Mouse (Mus musculus) left cerebral cortex, postnatal 14 days (tissue): Measurements from ENCODE around the gene Prl3a1. TPM values are rescaled to one million over a fixed set of nuclear protein-coding genes. Genes with fewer than 3 reads are reported as not detected.

Experiments
- DNase-seq, 2 experiments: peaks; one replicate each; pipeline ENCODE4 v3.0.0; 2021 to 2022; ENCODE audit warnings: low spot score in 2 of 2, mixed read lengths in 1 of 2
- intact Hi-C: fragments of 180-260 bp; cut with DNase I; formaldehyde crosslinking; loops from one replicate; pipeline ENCODE4 v1.15.1; 2025
- long read RNA-seq, 2 experiments: library from polyadenylated mRNA; stranded (forward); transcript quantifications; one replicate each; pipeline ENCODE4 v2.0.0; 2021
- total RNA-seq, 2 experiments: library from RNA; stranded (reverse); gene quantifications; 2 replicates each; pipeline ENCODE4 v1.2.3; 2021

Gene Prl3a1
- not detected for total RNA-seq
- long read RNA-seq, experiment 1: 0 reads
- long read RNA-seq, experiment 2: 0 reads

DNA sequence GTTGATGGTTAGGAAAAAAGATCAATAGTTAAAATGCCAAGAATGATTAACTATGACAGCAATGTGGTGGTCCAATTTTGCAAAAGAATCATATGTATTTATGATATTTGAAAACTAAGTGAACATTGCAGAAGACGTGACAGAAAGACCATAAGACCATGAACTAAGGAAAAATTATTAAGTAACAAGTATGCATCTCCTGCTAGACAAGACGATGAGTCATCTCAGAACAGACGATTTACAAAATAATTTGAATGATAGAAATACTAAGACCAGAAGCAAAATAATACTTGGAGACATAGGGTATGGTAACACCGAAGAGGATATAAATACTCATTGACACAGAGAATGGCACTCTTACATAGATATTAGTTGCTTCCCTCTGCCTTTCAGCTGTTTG lies at the start of gene Prl3a1:
Gene Prl3a1, plus strand, starts transcription at position 301 of the 400 bp plus-strand sequence.
- no peak for DNase-seq
- intact Hi-C loops: no loop called here

- intact Hi-C loops: no loop called here
- no peak for DNase-seq
Measured at GRCm38 (mm10) chr13:27241547-27241946, 17.7 kb upstream of the Prl3a1 start, which contains the start of gene Prl3b1. Gene Prl3b1, plus strand, starts transcription at chr13:27241847.

DNA sequence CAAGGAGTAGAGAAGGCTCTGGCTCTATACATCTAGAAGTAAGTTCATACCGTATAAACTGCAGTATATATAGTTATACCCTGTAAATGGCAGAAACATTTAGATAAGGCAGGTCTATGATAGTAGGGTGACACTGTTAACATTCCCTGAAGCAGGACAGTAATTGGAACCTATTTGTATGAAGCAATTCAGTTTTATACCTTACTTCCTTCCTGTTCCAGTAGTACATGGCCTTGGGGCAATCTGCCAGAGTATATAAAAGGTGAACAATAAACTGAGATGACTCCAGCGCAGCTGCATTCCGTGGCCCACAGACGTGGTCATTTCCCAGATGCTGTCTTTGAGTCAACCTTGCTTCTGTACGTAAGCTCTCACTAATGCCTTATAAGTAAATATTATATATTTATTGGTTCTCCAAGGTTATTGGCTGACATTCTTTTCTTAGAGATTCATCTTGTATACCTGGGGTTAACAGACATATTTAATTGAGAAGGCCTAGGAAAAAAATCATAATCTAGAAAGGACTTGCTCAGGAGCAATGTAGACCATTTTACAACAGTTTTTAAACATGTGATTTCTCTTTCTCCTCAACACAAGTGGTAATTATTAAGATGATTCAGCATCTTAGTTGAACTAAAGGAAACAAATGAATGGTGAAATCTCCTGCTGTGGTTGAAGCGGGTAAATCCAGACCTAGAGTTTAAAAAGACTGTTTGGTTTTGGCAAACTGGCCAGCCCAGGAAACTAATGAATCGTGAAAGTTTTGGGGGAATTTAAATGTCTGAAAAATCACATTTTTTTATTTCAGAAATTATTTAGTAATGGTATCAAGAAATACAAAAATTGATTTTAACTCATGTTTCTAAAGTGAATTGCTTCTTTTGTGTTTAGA lies 53.3 kb downstream of the Prl3a1 start, which contains the start of gene Prl6a1:
Gene Prl6a1, plus strand, starts transcription at position 294 of the 892 bp plus-strand sequence.
- no peak for DNase-seq

More for the DNA sequence above, 53.3 kb downstream of the Prl3a1 start, which contains the start of gene Prl6a1:
- intact Hi-C loops: no loop called here

Other genes with a start within 250 kb of the Prl3a1 start
- gene Prl, start 201.9 kb upstream of the Prl3a1 start, total RNA-seq: not detected
- gene Prl3d1, start 165.2 kb upstream of the Prl3a1 start, total RNA-seq: not detected
- gene Prl3d2, start 137.7 kb upstream of the Prl3a1 start, total RNA-seq: not detected
- gene Prl3d3, start 102.6 kb upstream of the Prl3a1 start, total RNA-seq: not detected
- gene Prl3c1, start 62.8 kb upstream of the Prl3a1 start, total RNA-seq: not detected
- not detected for gene Prl3b1, start 17.6 kb upstream of the Prl3a1 start, total RNA-seq
- not detected for gene Prl6a1, start 53.2 kb downstream of the Prl3a1 start, total RNA-seq
- not detected for gene Prl8a2, start 86.2 kb downstream of the Prl3a1 start, total RNA-seq
- gene Prl2b1, start 131.4 kb downstream of the Prl3a1 start, total RNA-seq: not detected
- gene Prl8a6, start 179.3 kb downstream of the Prl3a1 start, total RNA-seq: not detected